Mouse (Mus musculus): ENCODE measurements around the gene Retnlb. TPM values are rescaled to one million over a fixed set of nuclear protein-coding genes. Genes with fewer than 3 reads are reported as not detected.
"Not testable (repeated sequence)": the region's sequence is repeated elsewhere in the genome, so short reads cannot be mapped to it uniquely, and the experiment has no call there.

Gene Retnlb
- total RNA-seq (2021) = not detected
- long read RNA-seq = 0 reads

GRCm38 (mm10) chr16:48816695-48817094, at the start of gene Retnlb:
Retnlb (plus strand) TSS chr16:48816856.
- no peak for DNase-seq (ENCODE audit: low spot score in 2 of 2)

GRCm38 (mm10) chr16:48769183-48769582, 47.5 kb upstream of the Retnlb start:
- DNase-seq (ENCODE audit: low spot score in 2 of 2) = no peak

GRCm38 (mm10) chr16:48771971-48772445, 44.6 kb upstream of the Retnlb start, which contains the start of gene Trat1:
Trat1 (minus strand) TSS chr16:48772021.
- no peak for DNase-seq (ENCODE audit: low spot score in 2 of 2)

GRCm38 (mm10) chr16:48777254-48777653, 39.4 kb upstream of the Retnlb start:
- no peak for DNase-seq (ENCODE audit: low spot score in 2 of 2)

- no peak for DNase-seq (ENCODE audit: low spot score in 2 of 2)
Measured at GRCm38 (mm10) chr16:48786258-48786657, 30.4 kb upstream of the Retnlb start.

- DNase-seq (ENCODE audit: low spot score in 2 of 2) = no peak
Measured at GRCm38 (mm10) chr16:48788704-48789185, 27.9 kb upstream of the Retnlb start.

- DNase-seq (ENCODE audit: low spot score in 2 of 2) = no peak
Measured at GRCm38 (mm10) chr16:48798285-48798684, 18.4 kb upstream of the Retnlb start.

- no peak for DNase-seq (ENCODE audit: low spot score in 2 of 2)
Measured at GRCm38 (mm10) chr16:48799470-48799869, 17.2 kb upstream of the Retnlb start.

- DNase-seq (ENCODE audit: low spot score in 2 of 2) = no peak
Measured at GRCm38 (mm10) chr16:48800906-48801305, 15.8 kb upstream of the Retnlb start.

GRCm38 (mm10) chr16:48805412-48805811, 11.2 kb upstream of the Retnlb start:
- DNase-seq (ENCODE audit: low spot score in 2 of 2) = no peak

- no peak for DNase-seq (ENCODE audit: low spot score in 2 of 2)
Measured at GRCm38 (mm10) chr16:48806521-48806920, 10.1 kb upstream of the Retnlb start.

GRCm38 (mm10) chr16:48809374-48809773, 7.3 kb upstream of the Retnlb start:
- no peak for DNase-seq (ENCODE audit: low spot score in 2 of 2)

- no peak for DNase-seq (ENCODE audit: low spot score in 2 of 2)
Measured at GRCm38 (mm10) chr16:48811881-48812436, 4.7 kb upstream of the Retnlb start.

- DNase-seq (ENCODE audit: low spot score in 2 of 2) = no peak
Measured at GRCm38 (mm10) chr16:48818524-48818923, 1.9 kb downstream of the Retnlb start.

GRCm38 (mm10) chr16:48826474-48826873, 9.8 kb downstream of the Retnlb start:
- DNase-seq (ENCODE audit: low spot score in 2 of 2) = no peak

GRCm38 (mm10) chr16:48827625-48828024, 11.0 kb downstream of the Retnlb start:
- DNase-seq (ENCODE audit: low spot score in 2 of 2) = no peak

GRCm38 (mm10) chr16:48829060-48829459, 12.4 kb downstream of the Retnlb start:
- no peak for DNase-seq (ENCODE audit: low spot score in 2 of 2)

GRCm38 (mm10) chr16:48832055-48832454, 15.4 kb downstream of the Retnlb start:
- no peak for DNase-seq (ENCODE audit: low spot score in 2 of 2)

- DNase-seq (ENCODE audit: low spot score in 2 of 2) = not testable (repeated sequence)
Measured at GRCm38 (mm10) chr16:48833626-48834025, 17.0 kb downstream of the Retnlb start.

- no peak for DNase-seq (ENCODE audit: low spot score in 2 of 2)
Measured at GRCm38 (mm10) chr16:48842266-48842665, 25.6 kb downstream of the Retnlb start, which contains the start of gene Retnla. Retnla (plus strand) TSS chr16:48842551.

GRCm38 (mm10) chr16:48843671-48844386, 27.2 kb downstream of the Retnlb start:
- DNase-seq (ENCODE audit: low spot score in 2 of 2) = no peak

- not testable (repeated sequence) for DNase-seq (ENCODE audit: low spot score in 2 of 2)
Measured at GRCm38 (mm10) chr16:48865004-48865403, 48.3 kb downstream of the Retnlb start.
